Mouse (Mus musculus) embryonic facial prominence, embryonic 14.5 days (tissue): ENCODE data around the gene Nt5c1b. TPM values are rescaled to one million over a fixed set of nuclear protein-coding genes. Genes with fewer than 3 reads are reported as not detected.

Source experiments
- polyA plus RNA-seq: library from polyadenylated mRNA; unstranded; fragments of >200 nt; fragmentation: Nextera tagmentation; extraction: Ambion mirVana; gene quantifications from 2 replicates; pipeline ENCODE4 v1.2.1, GENCODE M21; 2014

Gene Nt5c1b
- polyA plus RNA-seq, 1 experiment from 2014 or later: not detected

Other genes with a start within 250 kb of the Nt5c1b start
- gene Rdh14, start 20.8 kb downstream of the Nt5c1b start, polyA plus RNA-seq: 40.7 and 44.2 TPM in 2 replicates